ENCODE assay signal across 24 mouse cellular contexts in the genomic region with DNA sequence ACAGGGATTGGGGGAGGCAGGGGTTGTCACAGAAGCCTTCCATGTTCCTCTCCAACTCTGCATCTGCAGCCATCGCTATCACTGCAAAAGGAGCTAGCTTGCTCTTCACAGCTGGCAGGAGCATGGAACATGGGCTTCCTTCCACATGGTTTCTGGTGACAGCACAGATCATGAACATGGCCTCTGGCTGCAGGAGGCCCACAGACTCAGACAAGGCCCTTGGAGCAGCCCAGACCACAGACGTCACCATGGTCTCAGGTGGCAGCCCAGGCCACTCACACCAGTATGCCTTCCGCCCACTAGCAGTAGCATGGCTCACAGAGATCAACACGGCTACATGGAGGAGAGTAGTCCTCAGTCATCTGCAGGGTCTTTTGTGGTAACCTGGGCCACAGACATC.
"Had no signal": no experiment of that assay in that cellular context is flagged by ENCODE, and none has a peak within 500 bp of the region (broad histone marks: within the 10 kb centered on the region; RNA-seq: fewer than 3 reads in every experiment).

No protein-coding gene starts in this region.

- H3K9ac ChIP-seq: heart, embryonic 12.5 days; hindbrain, embryonic 13.5 days; hindbrain, embryonic 15.5 days; kidney, embryonic 15.5 days; limb, embryonic 12.5 days; liver, embryonic 13.5 days had no signal

- H3K36me3 ChIP-seq: heart, embryonic 10.5 days; heart, embryonic 12.5 days; hindbrain, embryonic 13.5 days; hindbrain, embryonic 15.5 days; kidney, embryonic 15.5 days; limb, embryonic 12.5 days; liver, embryonic 13.5 days had no signal

- H3K4me1 ChIP-seq: heart, embryonic 10.5 days; heart, embryonic 12.5 days; liver, embryonic 13.5 days had no signal

- H3K4me3 ChIP-seq: heart, embryonic 10.5 days; heart, embryonic 12.5 days; hindbrain, embryonic 13.5 days; hindbrain, embryonic 15.5 days; kidney, embryonic 15.5 days; limb, embryonic 12.5 days; liver, embryonic 13.5 days had no signal

- H3K4me2 ChIP-seq: heart, embryonic 12.5 days; hindbrain, embryonic 13.5 days; hindbrain, embryonic 15.5 days; kidney, embryonic 15.5 days; limb, embryonic 12.5 days; liver, embryonic 11.5 days; liver, embryonic 13.5 days had no signal

- H3K27ac ChIP-seq: heart, embryonic 10.5 days; hindbrain, embryonic 13.5 days; hindbrain, embryonic 15.5 days; hindbrain, postnatal 0 days; kidney, embryonic 15.5 days; kidney, postnatal 0 days; limb, embryonic 12.5 days; liver, embryonic 13.5 days had no signal

- H3K9me3 ChIP-seq: heart, embryonic 10.5 days; hindbrain, embryonic 13.5 days; hindbrain, embryonic 15.5 days; kidney, embryonic 15.5 days; liver, embryonic 13.5 days had no signal

- DNase-seq: heart, adult 18-20 months; heart, postnatal 10 days; heart, postnatal 36 days; kidney, adult 11 months; kidney, adult 2 months; kidney, adult 9 months; kidney, postnatal 14 days; kidney, postnatal 36 days; layer of hippocampus, adult 9-11 months; layer of hippocampus, postnatal 36 days; left cerebral cortex, postnatal 4 days; liver; liver, embryonic 13.5 days had no signal

- ATAC-seq: forebrain, embryonic 16.5 days; hindbrain, postnatal 0 days; intestine, embryonic 16.5 days had no signal

- H3K27me3 ChIP-seq: liver, embryonic 13.5 days had no signal
